Mouse (Mus musculus) frontal cortex, adult (tissue): ENCODE measurements at regions not wholly inside any gene's neighbourhood (a gene's known extent, or its start where the extent isn't known, plus 50 kb on each side); places are given as distances from the start of the nearest gene placed in this dataset.

Experiments
- ATAC-seq: cut with Nextera tagmentation; 2 replicates; pipeline ENCODE4 v1.9.2; 2017; ENCODE audit warnings: mild to moderate bottlenecking, moderate library complexity, mixed read lengths; ENCODE audit not compliant: low TSS enrichment

DNA sequence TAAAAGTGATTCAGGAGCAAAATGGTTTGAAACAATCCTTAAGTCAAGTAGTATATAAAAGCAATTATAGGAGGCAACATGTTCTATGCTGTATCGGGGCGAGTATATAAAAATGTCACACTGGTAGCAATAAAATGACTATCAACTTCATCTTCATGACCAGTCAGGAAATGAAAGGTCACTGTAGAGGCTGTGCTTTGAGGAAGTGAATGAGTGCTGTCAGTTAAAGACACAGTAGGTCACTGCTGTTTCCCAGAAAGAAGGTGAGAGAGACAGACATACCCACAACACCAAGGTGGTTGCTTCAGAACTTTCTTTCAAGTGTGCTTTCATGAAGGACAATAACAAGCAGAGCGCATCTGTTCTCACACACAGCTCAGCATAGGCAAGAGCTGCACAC, 292.4 kb downstream of the Cd47 start:
- no peak for ATAC-seq

DNA sequence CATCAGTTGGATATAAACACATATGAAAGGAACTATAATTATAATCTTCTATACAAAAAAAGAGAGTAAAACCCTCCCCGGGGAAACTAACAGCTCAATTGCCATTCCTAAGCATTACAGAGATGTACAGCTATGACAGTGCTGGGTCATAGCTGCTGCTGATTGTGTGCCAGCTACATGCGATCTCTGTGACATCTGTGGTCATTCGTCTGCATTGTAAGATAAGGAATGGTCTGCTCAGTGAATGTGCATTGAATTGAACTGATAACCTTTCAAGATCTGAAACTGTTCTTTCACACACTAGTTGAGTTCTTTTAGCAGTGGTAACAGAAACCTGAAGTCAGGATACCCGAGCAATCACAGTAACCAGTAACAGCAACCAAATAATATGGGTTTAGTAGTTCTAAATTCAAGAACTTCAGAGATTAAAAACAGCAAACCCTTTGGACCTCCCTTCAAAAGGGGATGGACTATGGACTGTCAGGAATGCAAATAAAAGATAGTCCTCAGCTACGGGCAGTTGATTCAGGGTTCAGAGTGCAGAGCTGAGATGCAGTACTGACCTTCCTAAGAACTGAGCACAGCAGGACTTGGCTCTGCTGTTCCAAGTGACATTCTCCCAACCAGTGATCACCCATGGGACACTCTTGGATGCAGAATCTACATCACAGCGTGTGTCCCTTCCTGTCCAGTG, 295.7 kb downstream of the Cd47 start:
- no peak for ATAC-seq

DNA sequence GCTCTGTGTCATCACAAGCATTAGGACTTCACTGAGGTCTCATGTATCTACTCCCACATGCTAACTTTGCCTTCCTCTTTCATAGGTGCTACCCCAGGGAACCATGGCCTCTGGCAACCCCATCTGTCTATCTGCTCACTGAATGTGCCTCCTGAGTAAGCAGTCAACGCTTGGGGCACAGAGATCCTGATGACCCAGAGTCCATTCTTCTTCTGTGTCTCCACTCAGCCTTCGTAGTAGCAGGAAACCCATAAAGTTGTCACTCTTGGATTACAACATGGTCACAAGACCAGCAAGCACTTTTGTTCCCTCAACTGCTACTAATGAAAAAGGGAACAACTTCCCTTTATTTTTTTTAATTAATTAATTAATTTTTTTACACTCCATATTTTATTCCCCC, 296.2 kb downstream of the Cd47 start:
- no peak for ATAC-seq

DNA sequence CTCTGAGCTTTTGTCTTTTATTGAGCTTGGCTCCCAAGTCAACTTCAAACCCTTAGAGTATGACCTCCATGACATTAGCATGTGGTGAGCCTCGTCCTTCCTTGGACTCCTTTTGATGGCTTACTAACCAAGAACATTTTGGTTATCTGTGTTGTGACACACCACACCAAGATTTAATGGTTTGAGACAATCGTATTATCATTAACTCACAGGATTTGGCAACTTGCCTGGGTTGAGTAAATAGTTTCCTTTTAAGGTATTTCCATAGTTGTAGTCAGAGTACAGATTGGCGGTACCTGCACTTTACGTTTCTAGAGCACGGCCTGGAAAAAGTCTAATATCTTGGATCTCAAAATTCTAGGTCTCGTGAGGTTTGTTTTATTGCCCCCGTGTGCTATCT, 303.0 kb downstream of the Cd47 start:
- no peak for ATAC-seq

DNA sequence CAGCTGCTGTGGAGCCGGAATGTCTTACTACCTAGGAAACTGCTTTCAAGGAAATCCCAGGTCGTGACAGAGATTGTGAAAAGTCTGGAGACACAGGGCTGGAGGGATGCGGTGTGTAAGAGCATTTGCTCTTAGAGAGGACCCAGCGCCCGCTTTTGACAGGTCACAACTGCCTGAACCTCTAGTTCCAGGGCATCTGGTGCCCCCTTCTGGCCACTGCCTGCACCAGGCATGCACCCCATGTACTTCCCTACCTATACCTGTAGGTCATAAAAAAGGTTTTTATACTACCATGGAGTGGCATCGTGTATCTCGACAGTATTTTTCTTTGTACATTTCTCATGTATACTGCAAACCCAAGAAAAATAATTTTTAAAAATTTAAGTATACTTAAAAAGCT, 314.0 kb downstream of the Bbx start:
- ATAC-seq: no peak

DNA sequence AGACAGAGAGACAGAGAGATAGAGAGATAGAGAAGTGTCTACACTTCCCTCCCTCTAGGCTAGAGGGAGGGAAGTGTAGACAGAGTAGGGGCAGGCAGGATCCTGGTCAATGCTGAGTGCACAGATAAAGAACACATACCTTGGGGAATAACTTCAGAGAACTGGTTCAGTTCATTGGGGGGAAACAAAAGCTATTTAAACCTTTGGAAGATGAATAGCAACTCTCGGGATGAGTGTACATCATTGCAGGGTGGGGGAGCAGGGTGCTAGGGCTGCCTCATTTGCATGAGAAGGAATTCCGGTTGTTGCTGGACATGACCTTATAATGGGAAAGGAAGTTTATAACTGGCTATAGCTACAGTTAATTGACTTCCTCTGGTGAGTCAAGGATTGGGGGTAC, 309.7 kb downstream of the Bbx start:
- ATAC-seq: no peak

DNA sequence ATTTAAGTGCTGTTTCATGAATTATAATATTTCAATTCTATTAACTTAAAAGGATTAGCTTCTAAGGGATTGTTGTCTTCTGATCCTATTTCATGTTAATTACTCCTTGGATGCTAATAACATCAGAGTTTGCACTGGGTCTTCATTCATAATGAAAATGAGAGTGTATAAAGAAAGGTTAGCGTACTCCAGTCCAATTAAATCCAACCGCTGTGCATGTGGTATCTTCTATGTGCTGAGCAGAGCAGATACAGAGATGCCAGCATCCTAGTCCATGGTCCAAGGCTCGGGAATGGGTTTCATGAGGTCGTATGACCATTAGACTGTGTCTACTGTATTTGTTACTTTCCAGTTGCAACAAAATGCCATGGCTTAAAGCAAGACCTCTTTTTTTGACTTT, 307.5 kb downstream of the Bbx start:
- no peak for ATAC-seq

DNA sequence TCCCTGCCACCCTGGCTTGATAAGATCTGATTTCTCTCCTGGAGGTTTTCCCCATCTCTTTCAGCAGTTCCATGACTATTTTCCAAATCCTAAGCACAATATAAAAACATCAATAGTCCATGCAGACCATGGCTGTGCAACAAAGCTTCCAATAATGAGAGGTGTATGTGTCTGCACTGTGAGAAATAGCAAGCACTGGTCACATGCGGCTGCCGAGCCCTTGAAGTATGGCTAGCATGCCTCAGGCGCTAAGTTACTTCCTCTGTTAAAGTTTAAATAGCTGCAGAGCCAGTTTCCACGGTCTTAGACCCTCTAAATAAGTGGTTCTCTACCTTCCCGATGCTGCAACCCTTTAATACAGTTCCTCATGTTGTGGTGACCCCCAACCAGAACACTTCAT, 306.6 kb downstream of the Bbx start:
- ATAC-seq: no peak

DNA sequence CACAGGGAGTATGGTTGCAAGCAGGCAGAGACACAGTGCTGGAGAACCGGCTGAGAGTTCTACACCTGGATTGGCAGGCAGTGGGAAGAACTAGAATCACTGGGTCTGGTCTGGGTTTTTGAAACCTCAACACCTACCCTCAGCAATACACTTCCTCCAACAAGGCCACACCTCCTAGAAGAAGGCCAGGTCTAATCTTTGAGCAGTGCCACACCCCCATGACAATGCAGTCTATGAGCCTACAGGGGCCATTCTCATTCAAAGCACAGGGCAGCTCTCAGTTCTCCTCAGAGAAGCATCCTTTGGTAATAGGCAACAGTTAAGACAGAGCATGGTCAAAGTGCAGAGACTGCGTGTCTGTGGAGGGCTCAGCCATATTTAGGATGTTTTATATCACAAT, 300.8 kb downstream of the Bbx start:
- ATAC-seq: no peak
